Mouse (Mus musculus) erythroblast, embryonic 14.5 days (primary cell): Measurements from ENCODE around the gene Gm13305. TPM values are rescaled to one million over a fixed set of nuclear protein-coding genes. Genes with fewer than 3 reads are reported as not detected.
"Not testable (repeated sequence)": the region's sequence is repeated elsewhere in the genome, so short reads cannot be mapped to it uniquely, and the experiment has no call there.

Experiments
- H3K27me3 ChIP-seq: 2 replicates; pipeline ENCODE4 v1.6.1; 2012; ENCODE audit warnings: inconsistent platforms; ENCODE audit not compliant: control insufficient read depth
- H3K36me3 ChIP-seq: 2 replicates; pipeline ENCODE4 v1.6.1; 2012; ENCODE audit warnings: mild to moderate bottlenecking, inconsistent platforms; ENCODE audit not compliant: control insufficient read depth
- H3K4me1 ChIP-seq: 2 replicates; pipeline ENCODE4 v1.6.1; 2012; ENCODE audit warnings: inconsistent platforms; ENCODE audit not compliant: control insufficient read depth
- H3K4me3 ChIP-seq: replicated peaks from 2 replicates; pipeline ENCODE3; 2012; ENCODE audit warnings: moderate library complexity, mild to moderate bottlenecking, inconsistent platforms
- H3K9me3 ChIP-seq: 2 replicates; pipeline ENCODE4 v1.6.1; 2012; ENCODE audit warnings: low read length, inconsistent platforms, mixed read lengths; ENCODE audit not compliant: control insufficient read depth
- polyA plus RNA-seq: library from polyadenylated mRNA; stranded (reverse); fragments of >175 nt; gene quantifications from 2 replicates; pipeline ENCODE4 v1.2.3, GENCODE M21; 2012

The Gm13305 gene
- 0.06 TPM in 1 of 2 replicates, not detected in the other for polyA plus RNA-seq

- not testable (repeated sequence) for H3K4me1 ChIP-seq, H3K9me3 ChIP-seq, H3K27me3 ChIP-seq, H3K4me3 ChIP-seq, H3K36me3 ChIP-seq
Observed at GRCm38 (mm10) chr4:42168503-42168902, at the start of gene Gm13305. TSS of gene Gm13305 (minus strand) at chr4:42168603.

GRCm38 (mm10) chr4:42184980-42185372, 16.6 kb upstream of the Gm13305 start:
- not testable (repeated sequence) for H3K27me3 ChIP-seq, H3K4me1 ChIP-seq, H3K36me3 ChIP-seq, H3K9me3 ChIP-seq, H3K4me3 ChIP-seq

- H3K4me3 ChIP-seq, H3K27me3 ChIP-seq, H3K36me3 ChIP-seq: not testable (repeated sequence)
Observed at GRCm38 (mm10) chr4:42184324-42184979, 16.0 kb upstream of the Gm13305 start.

GRCm38 (mm10) chr4:42183234-42184197, 15.1 kb upstream of the Gm13305 start:
- not testable (repeated sequence) for H3K4me1 ChIP-seq, H3K27me3 ChIP-seq, H3K36me3 ChIP-seq, H3K9me3 ChIP-seq, H3K4me3 ChIP-seq

More at GRCm38 (mm10) chr4:42184324-42184979, 16.0 kb upstream of the Gm13305 start:
- not testable (repeated sequence) for H3K9me3 ChIP-seq, H3K4me1 ChIP-seq

- H3K27me3 ChIP-seq, H3K9me3 ChIP-seq, H3K36me3 ChIP-seq, H3K4me1 ChIP-seq, H3K4me3 ChIP-seq: not testable (repeated sequence)
Observed at GRCm38 (mm10) chr4:42178243-42178642, 9.8 kb upstream of the Gm13305 start.

- H3K36me3 ChIP-seq, H3K4me3 ChIP-seq, H3K4me1 ChIP-seq: not testable (repeated sequence)
Observed at GRCm38 (mm10) chr4:42153136-42153535, 15.3 kb downstream of the Gm13305 start, which contains the start of gene Gm13306. TSS of gene Gm13306 (plus strand) at chr4:42153436.

GRCm38 (mm10) chr4:42114517-42114916, 53.9 kb downstream of the Gm13305 start, which contains the start of gene Gm13304:
TSS of gene Gm13304 (plus strand) at chr4:42114817.
- H3K4me1 ChIP-seq, H3K4me3 ChIP-seq, H3K9me3 ChIP-seq, H3K27me3 ChIP-seq, H3K36me3 ChIP-seq: not testable (repeated sequence)

More at GRCm38 (mm10) chr4:42153136-42153535, 15.3 kb downstream of the Gm13305 start, which contains the start of gene Gm13306:
- H3K27me3 ChIP-seq, H3K9me3 ChIP-seq: not testable (repeated sequence)

Other genes starting within 250 kb of the Gm13305 start
- 0.85 and 0.99 TPM in 2 replicates for gene Gm20878, start 227.0 kb downstream of the Gm13305 start, polyA plus RNA-seq
- gene Fam205a4, start 202.5 kb downstream of the Gm13305 start, polyA plus RNA-seq: not detected in 2 replicates
- not detected in 2 replicates for gene Gm21093, start 133.9 kb downstream of the Gm13305 start, polyA plus RNA-seq
- not detected in 2 replicates for gene Gm3893, start 77.4 kb downstream of the Gm13305 start, polyA plus RNA-seq
- gene Gm13304, start 53.8 kb downstream of the Gm13305 start, polyA plus RNA-seq: not detected in 2 replicates
- not detected in 2 replicates for gene Gm13306, start 15.2 kb downstream of the Gm13305 start, polyA plus RNA-seq
- not detected in 2 replicates for gene Gm10600, start 72.0 kb upstream of the Gm13305 start, polyA plus RNA-seq
- not detected in 2 replicates for gene Ccl21b, start 87.2 kb upstream of the Gm13305 start, polyA plus RNA-seq
- 0.97 TPM in 1 of 2 replicates, not detected in the other for gene Gm21953, start 125.7 kb upstream of the Gm13305 start, polyA plus RNA-seq
- not detected in 2 replicates for gene Fam205a3, start 149.7 kb upstream of the Gm13305 start, polyA plus RNA-seq